Mouse (Mus musculus): ENCODE data around the gene Ntn5.

Gene Ntn5

DNA sequence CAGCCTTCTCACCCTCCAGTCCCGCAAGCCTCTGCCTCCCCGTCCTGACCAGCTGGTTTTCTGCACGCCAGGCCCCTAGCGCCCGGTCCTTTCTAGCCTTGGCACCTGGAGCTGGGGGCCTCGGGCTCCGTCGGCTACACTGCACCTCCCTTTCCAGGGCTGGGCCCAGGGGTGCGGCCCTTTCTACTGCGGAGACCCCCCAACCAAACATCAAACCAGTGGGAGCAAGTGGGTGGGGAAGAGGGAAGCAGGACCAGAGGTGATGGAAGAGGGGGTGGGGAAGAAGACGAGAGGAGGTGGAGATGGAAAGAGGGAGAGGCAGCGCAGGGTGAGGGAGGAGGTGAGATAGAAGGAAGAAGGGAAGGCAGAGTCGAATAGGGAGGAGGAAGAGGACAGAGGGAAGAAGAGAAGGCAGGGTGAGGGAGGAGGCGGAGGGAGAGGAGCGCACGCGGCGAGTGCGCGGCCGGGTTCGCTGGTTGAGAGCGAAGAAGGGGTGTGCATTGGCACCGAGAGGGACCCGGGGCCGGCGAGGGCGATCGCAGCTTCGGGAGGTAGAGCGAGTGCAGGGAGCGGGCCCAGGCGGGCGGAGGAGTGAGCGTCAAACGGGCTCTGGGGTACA lies 15.8 kb downstream of the Ntn5 start, which contains the start of gene Car11:
TSS of gene Car11 (plus strand) at position 321 of the 619 bp plus-strand sequence.
- no peak for DNase-seq (ENCODE audit: low spot score)

GRCm38 (mm10) chr7:45700301-45701015 lies 16.6 kb downstream of the Ntn5 start:
- peak; percentile 85 for DNase-seq (ENCODE audit: low spot score)

- no peak for DNase-seq (ENCODE audit: low spot score)
Observed at GRCm38 (mm10) chr7:45701072-45701471, 17.2 kb downstream of the Ntn5 start.

GRCm38 (mm10) chr7:45701607-45702006 lies 17.8 kb downstream of the Ntn5 start:
- DNase-seq (ENCODE audit: low spot score), result no peak

- no peak for DNase-seq (ENCODE audit: low spot score)
Observed at GRCm38 (mm10) chr7:45702316-45702715, 18.5 kb downstream of the Ntn5 start.

DNA sequence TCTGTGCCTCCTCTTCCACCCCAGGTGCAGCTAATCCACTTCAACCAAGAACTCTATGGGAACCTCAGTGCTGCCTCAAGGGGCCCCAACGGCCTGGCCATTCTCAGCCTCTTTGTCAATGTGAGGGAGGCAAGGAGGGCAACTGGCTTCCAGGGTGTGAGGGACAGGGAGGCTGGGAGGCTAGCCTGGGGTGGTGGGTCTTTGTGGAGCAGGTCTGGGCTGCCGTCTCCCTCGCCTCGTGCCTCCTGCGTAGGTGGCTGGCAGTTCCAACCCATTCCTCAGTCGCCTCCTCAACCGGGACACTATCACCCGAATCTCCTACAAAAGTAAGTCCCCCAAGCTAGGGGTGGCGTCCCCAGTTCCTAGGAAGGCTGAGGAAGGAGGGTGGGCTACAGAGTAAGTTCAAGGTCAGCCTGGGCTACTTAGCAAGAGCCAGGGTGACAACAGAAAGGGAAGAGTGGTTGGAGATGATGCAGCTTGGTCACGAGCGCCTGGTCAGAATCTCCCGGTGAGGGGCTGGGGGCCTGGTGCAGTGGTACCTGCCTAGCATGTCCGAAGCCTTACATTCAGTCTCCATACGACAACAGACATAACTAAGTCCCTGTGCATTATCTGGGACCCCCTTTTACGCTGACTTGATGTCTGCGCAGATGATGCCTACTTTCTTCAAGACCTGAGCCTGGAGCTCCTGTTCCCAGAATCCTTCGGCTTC lies 19.1 kb downstream of the Ntn5 start:
- DNase-seq (ENCODE audit: low spot score), result no peak

DNA sequence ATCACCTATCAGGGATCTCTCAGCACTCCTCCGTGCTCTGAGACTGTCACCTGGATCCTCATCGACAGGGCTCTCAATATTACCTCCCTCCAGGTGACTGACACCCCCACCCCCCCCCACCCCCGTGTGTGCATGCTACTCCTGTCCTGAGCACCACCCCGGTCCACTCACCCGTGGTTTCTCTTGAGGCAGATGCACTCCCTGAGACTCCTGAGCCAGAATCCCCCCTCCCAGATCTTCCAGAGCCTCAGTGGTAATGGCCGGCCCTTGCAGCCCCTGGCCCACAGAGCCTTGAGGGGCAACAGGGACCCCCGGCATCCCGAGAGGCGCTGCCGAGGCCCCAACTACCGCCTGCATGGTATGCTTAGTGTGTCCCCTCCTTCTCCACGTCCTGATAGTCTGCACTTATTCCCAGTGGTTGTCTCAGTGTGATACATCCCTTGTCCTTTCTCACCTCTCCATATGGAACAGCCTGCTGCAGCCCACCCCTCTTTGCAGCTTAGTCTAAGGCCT lies 19.8 kb downstream of the Ntn5 start:
- DNase-seq (ENCODE audit: low spot score), result no peak

GRCm38 (mm10) chr7:45704046-45704559 lies 20.3 kb downstream of the Ntn5 start:
- peak; percentile 84 for DNase-seq (ENCODE audit: low spot score)

DNA sequence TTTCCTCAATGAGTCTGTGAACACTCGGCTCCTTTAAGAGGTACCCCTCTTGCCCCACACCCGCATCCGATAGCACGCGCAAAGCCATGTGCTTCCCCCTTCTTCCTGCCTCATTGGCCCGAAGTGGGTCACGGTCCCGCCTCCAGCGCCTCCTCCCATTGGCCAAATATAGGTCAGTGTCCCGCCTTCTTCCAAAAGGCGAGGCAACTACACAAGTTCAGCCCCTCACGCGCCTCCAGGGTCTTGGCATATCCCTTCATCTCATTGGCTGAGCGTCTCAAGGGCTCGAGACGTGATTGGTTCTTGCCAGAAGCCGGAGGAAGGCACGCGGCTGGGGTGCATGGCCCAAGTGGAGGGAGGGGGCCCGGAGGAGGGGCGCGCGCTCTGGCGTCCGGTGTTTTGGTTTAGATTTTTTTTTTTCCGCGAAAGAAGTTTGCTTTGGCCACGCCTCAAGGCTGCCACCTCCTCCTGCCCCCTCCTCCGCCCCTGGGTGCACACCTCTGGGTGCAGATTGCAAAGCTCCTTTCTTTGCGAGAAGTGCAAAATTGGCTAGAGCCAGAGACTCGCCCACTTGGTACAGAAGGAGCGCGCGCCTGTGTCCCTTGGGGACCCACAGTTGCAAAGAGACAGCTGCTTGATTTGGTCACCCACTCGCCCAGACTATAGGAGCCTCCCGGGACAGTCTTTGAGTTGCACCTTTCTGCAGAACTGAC lies 21.1 kb downstream of the Ntn5 start, which contains the start of gene Dbp:
TSS of gene Dbp (plus strand) at position 359 of the 713 bp plus-strand sequence.
- peak; percentile 98 for DNase-seq (ENCODE audit: low spot score)

DNA sequence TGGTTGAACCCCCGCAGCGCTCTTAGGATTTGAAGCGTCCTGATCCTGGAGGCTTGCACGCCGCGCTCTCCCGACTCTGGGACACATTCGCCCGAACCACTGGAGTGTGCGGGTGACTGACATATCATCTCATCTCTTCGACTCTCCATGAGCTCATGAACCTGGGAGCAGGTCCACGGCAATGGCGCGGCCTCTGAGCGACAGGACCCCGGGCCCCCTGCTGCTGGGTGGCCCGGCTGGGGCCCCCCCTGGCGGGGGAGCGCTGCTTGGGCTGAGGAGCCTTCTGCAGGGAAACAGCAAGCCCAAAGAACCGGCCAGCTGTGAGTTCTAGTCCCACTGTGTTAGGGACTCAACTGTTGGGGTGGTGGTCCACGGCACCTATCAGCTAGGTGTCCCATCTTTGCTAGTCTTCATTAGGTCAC lies 21.6 kb downstream of the Ntn5 start:
- no peak for DNase-seq (ENCODE audit: low spot score)

DNA sequence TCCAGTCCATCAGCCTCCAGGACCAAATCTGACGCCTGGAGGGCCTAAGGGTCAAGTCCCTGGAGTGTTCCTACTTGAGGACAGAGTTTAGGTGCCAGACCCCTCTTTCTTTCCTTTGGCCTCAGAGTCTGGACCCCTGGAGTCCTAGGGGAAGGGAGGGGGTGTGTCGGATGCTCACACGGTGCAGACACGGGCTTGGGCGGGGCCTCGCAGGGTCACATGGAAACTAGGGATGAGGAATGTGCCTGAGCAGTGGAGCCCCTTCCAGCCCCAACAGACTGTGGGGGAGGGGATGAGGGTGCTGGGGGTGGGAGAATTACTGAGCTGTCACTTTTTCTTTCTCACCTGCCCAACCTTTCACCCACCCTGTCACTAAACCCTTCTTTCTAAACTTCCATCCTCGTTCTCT lies 22.1 kb downstream of the Ntn5 start:
- peak; percentile 79 for DNase-seq (ENCODE audit: low spot score)

DNA sequence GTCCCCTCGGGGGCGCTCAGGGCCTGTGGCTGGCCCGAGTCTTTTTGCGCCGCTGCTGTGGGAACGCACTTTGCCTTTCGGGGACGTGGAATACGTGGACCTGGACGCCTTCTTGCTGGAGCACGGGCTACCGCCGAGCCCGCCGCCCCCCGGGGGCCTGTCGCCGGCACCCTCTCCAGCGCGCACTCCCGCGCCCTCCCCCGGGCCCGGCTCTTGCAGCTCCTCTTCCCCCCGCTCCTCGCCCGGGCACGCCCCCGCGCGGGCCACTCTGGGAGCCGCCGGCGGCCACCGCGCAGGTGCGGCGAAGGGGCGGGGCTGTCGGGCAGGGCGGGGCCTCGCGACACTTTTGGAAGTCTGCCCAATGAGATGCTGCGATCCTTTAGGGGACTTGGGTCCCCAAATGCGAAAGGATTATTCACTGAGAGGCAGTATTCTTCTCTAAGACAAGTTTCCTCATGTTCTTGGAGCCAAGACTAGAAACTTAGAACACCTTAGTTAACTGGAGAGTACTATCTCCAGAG lies 23.0 kb downstream of the Ntn5 start:
- peak; percentile 76 for DNase-seq (ENCODE audit: low spot score)

DNA sequence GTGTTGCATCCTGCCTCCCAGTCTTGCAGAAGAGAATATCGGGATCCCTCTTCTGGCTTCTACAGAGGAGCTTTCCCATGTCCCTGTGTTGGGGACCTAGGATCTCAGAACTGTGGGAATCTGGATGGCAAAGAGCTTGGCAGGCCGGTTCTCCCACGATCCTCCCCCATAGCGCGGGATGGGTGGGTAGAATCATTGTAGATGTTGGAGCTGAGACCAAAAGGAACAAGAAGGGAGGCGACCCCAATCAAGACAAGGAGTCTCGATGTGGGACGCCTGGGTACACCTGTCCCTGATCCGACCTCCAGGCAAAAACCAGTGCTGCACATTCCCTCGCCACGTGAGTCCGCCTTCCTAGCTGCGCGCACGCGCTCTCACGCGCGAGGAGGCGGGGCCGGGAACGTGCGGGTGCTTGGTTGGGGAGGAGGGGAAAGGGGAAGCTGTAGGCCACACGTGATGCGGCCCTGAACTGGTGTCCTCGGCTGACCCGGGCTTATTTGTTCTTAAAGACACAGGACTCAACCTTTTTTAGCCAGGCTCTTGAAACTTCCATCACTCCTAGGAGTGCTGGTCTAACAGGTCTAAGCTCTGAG lies 23.6 kb downstream of the Ntn5 start:
- peak; percentile 92 for DNase-seq (ENCODE audit: low spot score)

- DNase-seq (ENCODE audit: low spot score), result no peak
Observed at GRCm38 (mm10) chr7:45708221-45708761, 24.5 kb downstream of the Ntn5 start.

DNA sequence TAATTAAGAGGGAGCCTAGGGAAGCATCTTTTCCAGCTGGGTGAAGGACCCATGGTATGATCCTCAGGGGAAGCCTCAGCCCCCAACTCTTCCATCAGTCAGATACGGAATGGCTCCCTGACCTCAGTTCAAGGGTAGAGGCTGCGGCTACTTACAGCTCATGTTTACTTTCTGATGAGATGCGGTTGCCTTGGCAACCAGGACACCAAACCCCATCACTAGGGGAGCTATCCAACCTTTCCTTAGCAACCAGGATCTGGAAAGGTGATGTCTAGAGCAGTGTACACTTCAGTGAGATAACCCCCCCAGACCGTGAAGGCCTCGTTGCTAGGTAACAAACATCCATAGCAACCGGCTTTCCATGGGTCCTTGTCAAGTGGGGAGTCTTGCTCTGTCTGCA lies 25.2 kb downstream of the Ntn5 start:
- no peak for DNase-seq (ENCODE audit: low spot score)

- no peak for DNase-seq (ENCODE audit: low spot score)
Observed at GRCm38 (mm10) chr7:45709677-45710355, 26.0 kb downstream of the Ntn5 start.

DNA sequence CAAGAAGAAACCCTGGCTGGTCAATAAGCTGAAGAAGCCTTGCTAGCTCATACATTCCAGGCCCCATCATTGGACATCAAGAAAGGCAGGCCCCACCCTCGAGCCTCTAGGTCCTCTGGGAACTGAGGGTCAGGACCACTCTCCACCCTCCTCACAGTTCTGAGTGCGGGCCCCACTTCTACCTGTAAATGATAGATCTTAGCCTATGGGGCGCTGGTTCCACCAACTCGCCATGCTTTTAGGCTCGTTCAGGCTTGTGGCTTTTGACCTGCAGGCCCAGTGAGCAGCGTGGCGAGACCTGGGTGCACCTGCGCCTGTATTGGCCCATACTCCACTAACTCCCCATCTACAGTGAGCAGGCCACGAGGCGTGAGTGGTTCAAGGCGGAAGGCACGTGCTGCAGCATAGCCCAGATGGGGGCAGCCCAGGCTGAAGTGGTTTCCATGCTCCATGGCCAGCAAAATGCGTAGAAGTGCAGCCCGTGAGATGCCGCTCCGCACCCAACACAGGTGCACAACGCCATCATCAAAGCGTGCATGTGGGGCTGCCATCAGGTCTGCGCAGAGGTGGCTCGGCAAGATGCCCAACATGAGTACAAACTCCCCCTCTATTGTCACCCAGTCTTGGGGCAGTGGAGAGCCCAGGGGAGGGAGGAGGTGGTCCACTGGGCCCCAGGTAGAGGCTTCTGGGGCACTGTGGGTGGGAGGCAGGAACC lies 26.8 kb downstream of the Ntn5 start:
- no peak for DNase-seq (ENCODE audit: low spot score)

DNA sequence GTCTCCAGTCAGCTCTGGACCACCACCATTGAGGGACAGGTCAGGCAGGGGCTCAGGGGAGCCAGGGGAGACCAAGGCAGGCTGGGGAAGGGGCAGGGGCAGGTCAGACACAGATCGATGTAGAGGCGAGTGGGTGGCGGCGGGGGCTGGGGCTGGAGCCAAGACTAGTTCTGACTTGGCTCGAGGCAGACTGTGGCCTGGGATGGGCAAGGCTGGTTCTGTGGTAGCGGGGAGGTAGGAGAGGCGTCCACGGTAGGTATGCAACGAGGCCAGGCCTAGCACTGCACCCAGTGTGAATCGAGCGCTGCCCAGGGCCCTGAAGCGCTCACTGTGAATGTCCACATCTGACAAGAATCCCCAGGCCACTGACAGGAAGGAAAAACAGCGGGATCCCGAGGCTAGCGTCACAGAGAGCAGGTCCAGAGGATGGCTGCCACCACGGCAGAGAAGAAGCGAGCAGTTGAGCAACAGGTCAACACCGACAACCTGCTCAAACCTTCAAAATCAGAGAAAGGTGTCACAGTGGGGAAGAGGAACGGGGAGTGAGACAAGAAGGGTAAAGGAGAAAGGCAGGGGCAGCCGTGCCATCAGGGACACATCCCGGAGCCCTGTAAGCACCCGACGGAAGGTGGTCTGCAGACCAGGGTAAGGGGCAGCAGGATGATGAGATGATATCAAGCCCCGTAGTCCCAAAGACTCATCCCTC lies 27.6 kb downstream of the Ntn5 start:
- DNase-seq (ENCODE audit: low spot score), result no peak
